Mouse (Mus musculus): ENCODE measurements around the gene Cdk4.

The Cdk4 gene

DNA sequence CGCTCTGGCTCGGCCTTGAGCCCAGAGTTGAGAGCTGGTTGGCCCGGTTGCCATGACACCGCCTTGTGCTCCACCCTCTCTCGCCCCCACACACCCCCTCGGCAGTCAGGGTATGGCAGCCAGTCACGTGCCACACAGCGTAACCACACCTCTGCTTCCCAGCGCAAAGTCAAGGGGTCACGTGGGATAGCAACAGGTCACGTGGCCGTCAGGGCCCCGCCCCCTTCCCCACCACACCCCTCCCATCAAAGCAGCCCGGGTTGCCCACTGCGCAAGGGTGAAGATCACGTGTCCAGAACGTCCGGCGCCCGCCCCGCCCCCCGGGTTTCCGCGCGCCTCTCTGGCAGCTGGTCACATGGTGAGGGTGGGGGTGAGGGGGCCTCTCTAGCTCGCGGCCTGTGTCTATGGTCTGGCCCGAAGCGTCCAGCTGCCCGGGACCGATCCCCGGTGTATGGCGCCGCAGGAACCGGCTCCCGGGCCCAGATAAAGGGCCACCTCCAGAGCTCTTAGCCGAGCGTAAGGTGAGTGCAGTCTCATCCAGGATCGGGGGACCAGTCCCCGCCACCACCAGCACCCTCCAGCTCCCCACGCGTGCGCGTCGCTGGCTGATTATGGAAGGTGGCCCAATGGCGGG lies at the start of gene Cdk4:
Cdk4 (plus strand) TSS at position 296 of the 634 bp plus-strand sequence.
- peak; percentile 98 for DNase-seq (ENCODE audit: low read depth, low spot score)

DNA sequence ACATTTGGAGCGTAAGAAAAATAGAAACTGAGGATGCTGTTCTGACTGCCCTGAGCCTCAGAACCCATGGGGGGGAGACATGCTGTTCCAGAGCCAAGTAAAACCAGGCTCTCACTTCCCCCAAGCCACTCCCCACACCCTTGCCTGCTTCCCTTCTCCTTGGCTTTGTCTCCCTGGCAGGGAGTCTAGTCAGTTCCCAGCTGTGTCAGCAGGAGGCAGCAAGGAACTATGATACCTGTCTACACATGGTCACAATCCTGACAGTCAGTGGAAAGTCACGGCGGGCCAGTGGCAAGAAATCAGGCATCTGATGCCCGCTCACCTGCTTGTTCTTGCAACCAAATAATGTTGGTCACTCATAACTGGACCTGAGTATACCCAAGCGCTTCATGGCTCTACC lies 46.8 kb upstream of the Cdk4 start:
- DNase-seq (ENCODE audit: low read depth, low spot score) = no peak

DNA sequence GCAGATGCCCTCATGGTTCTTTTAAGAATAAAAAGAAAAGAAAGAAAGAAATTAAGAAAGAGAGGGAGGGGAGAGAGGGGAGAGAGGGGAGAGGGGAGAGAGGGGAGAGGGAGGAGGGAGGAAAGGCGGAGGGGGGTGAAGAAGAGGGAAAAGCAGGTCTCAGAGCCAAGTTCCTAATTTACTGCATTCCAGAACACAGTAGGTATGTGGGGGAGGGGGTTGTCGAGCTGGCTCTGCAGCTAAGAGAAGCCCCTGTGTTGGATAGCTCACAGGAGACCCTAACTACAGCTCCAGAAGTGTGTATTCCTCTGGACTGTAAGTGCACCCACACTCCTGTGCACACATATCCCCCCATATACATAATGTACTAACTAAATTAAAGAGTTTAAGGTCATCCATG lies 46.3 kb upstream of the Cdk4 start:
- DNase-seq (ENCODE audit: low read depth, low spot score) = no peak

DNA sequence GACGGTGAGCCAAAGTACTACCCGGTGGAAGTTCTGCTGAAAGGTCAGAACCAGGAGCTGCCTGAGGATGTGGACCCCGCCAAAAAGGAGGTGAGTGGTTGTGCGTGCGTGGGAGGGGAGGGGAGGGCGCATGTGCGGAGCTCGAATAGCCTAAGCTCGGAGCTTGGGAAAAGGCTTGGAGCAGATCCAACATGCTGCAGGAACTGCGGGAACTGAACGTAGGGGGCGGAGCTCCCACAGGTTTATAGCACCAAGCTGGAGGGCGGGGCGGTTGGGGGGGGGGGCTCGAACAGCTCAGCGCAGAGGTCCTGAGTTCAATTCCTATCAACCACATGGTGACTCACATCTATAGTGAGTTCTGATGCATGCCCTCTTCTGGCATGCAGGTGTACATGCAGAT lies 44.9 kb upstream of the Cdk4 start:
- no peak for DNase-seq (ENCODE audit: low read depth, low spot score)

DNA sequence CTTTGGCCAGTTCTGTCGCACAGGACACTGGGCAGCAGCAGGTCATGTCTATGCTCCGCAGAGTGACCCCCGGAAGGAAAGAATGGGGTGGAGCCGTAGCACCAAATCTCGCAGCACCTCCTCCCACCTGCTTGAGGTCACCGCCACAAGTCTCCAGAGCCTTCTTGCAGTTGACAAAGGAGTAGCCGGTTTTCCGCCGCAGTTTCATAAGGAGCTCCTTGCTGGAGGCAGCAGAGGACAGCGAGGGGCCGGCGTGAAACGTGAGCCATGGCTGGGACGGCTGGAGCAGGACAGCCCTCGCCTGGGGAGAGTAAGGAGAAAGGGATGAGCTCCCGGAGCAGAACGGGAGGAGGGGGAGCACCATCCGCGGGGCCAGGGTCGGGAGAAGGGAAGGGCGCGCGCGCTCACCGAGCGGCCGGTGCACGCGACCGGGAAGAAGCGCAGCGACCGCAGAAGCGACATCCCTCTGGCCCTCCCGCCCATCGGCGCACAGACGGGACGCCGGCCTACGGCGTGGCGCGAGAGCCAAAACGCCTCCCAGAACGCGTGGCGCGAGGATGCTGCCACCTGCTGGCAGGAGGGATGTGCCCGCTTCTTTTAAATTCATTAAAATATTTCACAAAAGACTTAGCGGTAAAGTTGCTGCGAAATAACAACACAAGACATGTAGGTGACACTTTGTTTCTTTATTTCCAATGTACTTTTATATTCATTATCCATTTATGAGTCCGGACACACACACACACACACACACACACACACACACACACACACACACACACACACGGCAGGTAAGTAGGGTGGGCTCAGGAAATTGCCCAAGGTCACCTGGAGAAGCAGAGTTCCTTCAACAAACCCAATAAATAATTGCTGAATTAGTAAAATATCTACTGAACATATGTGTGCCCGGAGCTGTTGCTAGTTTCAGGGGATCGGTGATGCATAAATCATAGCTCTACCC lies 32.7 kb upstream of the Cdk4 start, which contains the start of gene Tsfm:
Tsfm (minus strand) TSS at position 505 of the 961 bp plus-strand sequence.
- peak; percentile 81 for DNase-seq (ENCODE audit: low read depth, low spot score)

DNA sequence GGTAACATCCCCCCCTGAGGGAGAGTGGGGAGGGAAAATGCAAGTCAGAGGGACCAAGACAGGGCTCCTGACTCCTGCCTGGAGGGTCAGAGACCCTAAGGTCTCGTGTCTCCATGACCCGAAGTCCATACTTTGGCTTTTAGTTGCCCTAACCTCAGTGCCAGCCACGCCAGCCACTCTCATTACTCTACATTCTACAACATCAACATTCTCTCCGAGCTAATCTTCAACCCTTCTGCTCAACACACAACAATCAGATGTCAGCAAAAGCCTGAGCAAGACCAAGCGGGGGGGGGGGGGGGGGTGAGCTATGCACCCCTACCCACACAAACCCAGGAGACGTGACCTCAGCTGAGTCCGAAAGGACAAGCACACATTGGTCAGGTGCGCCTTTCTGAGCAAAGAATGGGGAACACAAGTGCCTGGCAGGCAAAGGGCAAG lies 30.0 kb upstream of the Cdk4 start:
- DNase-seq (ENCODE audit: low read depth, low spot score) = no peak

DNA sequence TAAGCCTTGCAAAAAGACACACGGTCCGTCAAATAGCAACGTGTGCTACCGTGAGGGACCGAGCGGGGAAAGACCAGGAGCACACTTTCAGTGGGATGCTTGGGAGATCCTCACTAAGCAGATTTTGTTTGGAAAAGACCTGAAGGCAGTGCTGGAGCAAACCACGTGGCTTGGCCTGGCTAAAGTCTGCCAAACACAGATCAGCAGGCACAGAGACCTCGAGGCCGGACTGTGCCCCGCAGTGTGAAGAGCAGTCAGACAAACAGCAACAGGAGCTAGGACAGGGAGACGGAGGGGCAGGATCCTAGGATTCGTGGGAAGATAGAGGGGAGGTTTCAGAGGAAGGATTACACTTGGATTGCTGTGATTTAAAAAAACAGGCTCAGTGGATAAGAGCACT lies 27.1 kb upstream of the Cdk4 start:
- DNase-seq (ENCODE audit: low read depth, low spot score) = no peak

DNA sequence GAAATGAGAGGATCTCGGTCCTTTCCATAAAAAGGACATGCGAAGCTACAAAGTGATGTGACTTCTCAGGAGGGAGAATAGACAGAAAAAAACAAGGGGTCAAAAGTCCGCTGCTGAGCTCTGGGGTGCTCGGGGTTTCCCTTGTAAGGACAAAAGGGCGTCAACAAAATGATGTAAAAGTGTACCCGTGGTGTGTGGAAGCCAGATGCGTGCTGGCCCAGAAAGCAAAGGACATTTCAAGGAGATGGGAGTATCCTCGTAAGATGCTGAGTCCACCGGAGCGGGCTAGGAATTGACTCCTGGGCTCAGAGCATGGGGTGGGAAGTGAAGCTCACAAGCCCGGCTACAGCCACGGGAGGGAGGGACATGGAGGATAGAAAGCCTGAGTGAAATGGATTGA lies 25.7 kb upstream of the Cdk4 start:
- no peak for DNase-seq (ENCODE audit: low read depth, low spot score)

DNA sequence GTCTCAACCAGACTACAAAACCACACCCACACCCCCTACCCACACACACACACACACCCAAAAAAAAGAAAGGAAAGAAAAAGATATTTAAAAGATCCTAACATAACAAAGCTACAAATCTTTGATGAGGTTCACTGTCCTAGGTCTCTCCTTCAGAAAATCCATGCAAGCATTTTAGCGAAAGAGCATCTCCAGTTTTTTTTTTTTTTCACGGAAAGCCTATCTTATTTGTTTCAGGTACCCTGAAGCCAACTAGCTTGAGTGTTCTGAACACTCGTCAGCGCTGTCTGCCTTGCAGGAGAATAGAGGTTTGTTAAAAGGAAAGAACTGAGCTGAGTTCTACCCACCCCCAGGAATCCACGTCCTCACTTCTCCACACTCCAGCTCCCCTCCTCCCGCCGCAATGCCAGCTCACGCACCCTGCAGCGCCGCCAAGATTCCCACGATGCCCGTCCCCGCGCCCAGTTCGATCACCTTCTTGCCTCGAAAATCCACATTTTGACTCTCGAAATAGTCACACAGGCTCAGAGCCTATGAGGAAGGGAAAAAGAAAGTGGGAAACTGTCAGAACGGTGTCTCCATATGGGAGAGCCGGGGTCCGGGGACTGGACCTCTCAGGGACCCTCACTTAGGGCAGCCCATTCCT lies 22.6 kb upstream of the Cdk4 start:
- no peak for DNase-seq (ENCODE audit: low read depth, low spot score)

DNA sequence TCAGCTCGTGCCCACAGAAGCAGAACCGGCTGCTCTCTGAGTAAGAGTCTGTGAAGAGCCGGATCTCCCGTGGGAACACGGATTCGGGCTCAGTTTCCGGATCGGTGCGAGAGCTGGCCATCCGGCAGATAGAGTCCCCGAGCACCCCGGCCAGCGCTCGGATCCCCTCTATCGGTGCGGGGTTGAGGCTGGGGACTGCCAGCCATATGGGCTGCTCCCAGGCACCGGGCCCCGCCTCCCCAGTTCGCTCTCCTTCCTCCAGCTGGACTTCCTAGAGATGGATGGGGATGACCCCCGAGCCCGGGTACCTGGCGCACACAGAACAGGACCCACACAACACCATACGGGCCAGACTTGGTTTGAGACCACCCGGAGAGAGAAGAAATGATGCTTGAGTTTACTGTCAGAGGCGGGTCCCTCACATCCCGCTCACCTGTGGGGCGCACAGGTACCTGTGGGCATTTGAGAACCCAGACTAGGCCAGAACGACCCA lies 22.0 kb upstream of the Cdk4 start, which contains the start of the genes Mettl1 and Eef1akmt3:
Mettl1 (plus strand) TSS at position 141 of the 493 bp plus-strand sequence.
Eef1akmt3 (minus strand) TSS at position 240 of the 493 bp plus-strand sequence.
- DNase-seq (ENCODE audit: low read depth, low spot score) = no peak

DNA sequence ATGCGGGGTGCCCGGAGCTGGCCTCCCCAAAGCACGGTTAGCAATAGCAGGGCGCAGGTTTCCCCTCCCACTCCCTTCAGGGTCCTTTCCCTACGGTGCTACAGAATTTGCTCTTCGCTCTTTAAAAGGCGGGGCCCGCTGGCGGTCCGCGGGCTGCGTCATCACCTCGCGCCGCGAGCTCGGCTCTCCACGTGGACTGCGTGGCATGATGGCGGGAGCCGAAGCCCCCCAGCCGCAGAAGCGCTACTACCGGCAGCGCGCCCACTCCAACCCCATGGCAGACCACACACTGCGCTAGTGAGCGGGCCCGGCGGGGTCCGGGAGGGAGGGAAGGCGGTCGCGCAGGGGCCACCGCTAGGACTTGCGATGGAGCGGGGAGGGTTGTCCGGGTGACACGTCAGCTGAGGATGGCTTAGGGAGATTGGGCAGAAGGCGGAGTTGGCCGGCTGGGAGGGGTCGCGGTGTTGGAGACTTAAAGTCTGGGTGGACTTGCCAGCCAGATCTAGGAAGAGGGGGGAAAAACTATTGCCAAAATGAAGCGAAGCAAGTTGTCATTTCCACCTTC lies 21.5 kb upstream of the Cdk4 start:
- peak; percentile 77 for DNase-seq (ENCODE audit: low read depth, low spot score)

DNA sequence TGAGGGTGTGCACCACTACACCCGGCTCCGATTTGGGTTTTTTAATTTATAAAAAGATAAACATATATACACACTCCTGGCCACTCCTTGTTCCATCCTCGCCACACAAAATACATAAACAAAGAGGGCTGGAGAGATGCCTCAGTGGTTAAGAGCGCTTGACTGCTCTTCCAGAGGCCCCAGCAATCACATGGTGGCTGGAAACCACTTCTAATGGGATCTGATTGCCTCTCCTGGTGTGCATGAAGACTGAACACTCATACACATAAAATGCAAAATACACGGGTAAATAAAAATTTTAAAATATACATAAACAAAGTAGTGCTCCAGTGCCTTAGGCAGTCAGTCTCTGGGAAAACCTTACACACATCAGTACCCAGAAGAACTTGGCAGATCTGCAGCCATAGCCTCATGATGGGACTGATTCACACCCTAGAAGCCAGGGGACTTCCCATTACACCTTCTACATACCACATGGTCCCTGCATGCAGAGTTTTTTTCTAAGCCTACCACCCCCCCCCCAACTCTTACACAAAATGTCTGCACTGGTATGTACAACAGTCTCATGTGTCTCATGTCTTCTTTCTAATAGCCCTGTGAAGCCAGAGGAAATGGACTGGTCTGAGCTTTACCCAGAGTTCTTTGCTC lies 20.7 kb upstream of the Cdk4 start:
- DNase-seq (ENCODE audit: low read depth, low spot score) = no peak

DNA sequence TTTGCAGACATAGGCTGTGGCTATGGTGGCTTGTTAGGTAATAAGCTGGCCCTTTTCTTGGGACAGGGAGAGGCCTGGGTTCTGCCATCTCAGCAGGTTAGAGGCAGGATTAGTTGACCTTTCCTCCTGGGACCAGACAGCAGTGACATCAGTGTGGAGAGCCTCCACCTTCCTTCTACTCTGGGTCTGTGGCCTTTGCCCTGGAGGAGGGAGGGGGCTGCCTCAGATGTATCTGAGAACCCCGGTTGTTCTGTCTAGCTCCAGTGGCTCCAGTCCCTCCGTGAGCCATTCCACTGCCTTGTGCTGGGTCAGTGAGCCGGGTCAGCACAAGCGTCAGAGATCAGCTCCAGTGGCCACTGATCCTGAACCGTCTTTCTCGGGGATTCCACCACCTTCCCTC lies 20.1 kb upstream of the Cdk4 start:
- DNase-seq (ENCODE audit: low read depth, low spot score) = no peak

DNA sequence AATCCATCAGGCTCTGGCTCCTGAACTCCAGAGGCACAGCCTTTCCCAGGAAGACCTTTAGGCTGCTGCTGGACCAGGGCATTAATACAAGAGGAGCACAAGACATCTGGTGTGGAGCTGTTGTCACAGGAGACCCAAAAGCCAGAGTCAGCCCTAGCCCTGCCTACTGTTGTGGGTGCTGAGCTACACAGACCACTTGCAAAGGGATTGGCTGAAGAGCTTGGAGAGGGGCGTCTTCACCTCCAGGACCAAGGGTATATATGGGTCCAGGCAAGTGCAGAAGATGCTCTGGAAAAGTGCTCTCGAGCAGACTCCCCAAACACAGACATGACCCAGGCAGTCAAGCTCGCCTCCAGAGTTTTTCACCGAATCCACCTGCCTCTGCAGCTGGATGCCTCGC lies 15.4 kb upstream of the Cdk4 start, which contains the start of gene Cyp27b1:
Cyp27b1 (plus strand) TSS at position 297 of the 400 bp plus-strand sequence.
- DNase-seq (ENCODE audit: low read depth, low spot score) = no peak

DNA sequence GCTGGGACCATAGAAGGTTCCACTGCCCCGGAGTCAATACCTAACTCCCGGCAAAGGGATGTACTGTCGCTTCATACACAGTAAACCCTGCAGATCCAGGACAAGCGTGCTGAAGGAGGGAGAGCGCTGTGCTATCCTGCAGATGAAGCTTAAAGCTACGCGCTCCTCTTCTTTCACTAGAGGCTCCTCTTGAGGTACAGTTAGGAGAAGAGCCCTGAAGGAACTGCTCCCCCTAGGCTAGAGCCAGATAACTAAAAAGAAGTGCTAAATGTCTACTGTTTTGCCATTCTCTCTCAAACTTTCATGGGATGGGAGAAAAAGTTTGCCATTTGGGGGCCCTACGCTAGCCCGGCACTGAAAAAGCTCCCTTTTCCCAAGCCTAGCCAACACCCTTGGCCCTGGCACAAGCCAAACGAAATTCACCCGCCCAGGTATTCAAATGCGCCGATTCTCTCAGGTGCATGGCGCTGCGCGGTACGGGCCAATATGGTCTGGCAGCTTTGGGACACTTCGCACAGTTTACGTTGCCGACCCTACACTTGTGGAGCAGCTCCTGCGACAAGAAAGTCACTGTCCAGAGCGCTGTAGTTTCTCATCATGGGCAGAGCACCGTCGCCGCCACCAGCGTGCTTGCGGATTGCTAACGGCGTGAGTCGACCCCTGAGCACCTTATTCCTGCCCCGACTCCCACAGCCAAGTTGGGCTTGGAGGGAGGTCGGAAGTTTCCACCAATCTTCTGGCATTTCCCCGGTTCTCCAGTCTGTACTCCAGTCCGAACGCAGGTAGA lies 14.5 kb upstream of the Cdk4 start:
- no peak for DNase-seq (ENCODE audit: low read depth, low spot score)

DNA sequence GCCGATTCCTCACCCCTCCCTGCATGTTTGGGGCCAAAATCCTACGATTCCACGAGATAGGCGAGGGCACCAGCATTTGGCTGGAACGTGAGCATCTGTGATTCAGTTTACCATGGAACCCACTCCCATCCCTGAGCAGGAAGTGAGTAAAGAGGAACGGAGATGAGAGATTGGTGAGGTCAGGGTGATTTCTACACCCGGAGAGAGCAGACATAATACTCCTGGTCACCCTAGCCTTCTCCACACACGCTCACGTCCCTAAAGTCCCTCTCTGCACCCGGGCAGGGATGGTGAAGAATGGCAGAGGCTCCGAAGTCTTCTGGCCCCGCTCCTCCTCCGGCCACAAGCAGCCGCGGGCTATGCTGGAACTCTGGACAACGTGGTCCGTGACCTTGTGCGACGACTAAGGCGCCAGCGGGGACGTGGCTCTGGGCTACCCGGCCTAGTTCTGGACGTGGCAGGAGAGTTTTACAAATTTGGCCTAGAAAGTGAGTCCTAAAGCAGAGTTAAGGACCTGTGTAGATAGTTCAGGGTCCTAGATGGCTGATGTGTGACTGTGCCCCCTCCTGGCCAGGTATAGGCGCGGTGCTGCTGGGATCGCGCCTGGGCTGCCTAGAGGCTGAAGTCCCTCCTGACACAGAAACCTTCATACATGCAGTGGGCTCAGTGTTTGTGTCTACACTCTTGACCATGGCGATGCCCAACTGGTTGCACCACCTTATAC lies 13.8 kb upstream of the Cdk4 start:
- DNase-seq (ENCODE audit: low read depth, low spot score) = no peak

DNA sequence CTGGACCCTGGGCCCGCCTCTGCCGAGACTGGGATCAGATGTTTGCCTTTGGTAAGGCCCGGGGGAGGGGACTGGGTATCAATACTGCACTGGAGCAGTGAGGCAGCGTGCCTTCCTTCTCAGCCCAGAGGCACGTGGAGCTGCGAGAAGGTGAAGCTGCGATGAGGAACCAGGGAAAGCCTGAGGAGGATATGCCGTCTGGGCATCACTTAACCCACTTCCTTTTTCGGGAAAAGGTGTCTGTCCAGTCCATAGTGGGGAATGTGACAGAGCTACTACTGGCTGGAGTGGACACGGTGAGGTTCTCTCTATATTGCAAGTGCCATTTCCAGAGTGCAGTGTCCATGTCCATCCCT lies 13.2 kb upstream of the Cdk4 start:
- DNase-seq (ENCODE audit: low read depth, low spot score) = no peak

DNA sequence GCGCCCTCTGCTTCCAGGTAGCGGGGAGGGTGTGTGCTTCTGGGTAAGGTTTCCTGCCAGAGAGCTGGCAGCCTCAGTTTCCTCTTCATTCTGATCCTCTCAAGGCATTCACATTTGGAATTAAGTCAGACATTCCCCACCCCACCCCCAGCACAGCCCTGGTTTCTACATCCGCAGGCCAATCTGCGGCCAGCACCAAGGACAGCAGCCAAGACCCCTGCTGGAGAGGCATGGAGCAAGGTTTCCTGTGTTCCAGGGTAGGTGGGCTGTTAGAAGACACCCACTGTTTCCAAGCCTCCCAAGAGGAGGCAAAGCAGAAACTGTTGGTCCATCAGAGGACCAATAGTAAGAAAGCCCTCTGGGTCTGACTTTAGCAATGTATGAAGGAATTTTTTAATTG lies 8.7 kb upstream of the Cdk4 start:
- no peak for DNase-seq (ENCODE audit: low read depth, low spot score)

DNA sequence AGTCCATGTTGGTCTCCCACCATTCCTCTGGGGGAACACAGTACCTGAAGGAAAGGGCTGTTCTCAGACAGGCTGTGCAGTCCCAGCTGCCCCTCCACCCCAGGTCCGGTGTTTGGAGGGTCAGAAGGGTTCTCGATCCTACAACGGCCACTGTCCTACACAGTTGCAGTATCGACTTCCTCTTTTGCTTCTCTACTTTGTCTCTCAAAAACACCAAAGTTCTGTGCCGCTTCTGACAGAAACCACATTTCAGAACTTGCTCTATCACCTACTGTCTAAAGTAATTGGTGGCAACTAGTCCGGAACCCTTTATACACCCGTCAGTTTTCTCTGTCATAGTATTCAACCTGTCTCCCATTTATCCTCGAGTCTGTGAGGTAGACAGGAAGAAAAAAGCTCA lies 7.9 kb upstream of the Cdk4 start:
- DNase-seq (ENCODE audit: low read depth, low spot score) = no peak

DNA sequence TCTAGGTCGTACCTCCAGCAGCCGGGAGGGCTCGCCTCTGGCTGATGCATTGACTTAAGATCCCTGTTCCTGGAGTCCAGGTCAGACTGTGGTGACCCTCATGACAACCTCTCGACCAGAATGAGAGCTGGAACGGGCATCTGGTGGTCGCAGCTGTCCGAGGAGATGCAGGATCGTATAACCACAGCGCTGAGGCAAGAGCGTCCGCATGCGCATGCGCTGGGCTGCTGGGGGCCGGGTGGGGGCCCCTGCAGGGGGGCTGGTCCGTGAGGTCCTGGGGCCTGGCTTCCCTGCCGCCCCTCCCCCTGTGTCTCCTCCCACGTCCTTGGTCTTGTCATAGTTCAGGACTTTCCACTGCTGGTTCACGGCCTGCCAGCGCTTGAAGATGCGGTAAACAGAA lies 6.8 kb upstream of the Cdk4 start:
- DNase-seq (ENCODE audit: low read depth, low spot score) = no peak
